Mouse (Mus musculus) liver, adult 2 months (tissue): ENCODE measurements around the gene Rufy1.

ENCODE experiments used
- CTCF ChIP-seq: fragments of 200-500 bp; IDR thresholded peaks from 2 replicates; pipeline ENCODE4 v1.5.1; 2011; ENCODE audit warnings: low read depth, low read length, control low read depth
- POLR2A ChIP-seq: fragments of 200-500 bp; IDR thresholded peaks from 2 replicates; pipeline ENCODE4 v1.6.1; 2011; ENCODE audit warnings: low read length, control low read depth; ENCODE audit not compliant: insufficient read depth; ENCODE audit errors: extremely low read depth

DNA sequence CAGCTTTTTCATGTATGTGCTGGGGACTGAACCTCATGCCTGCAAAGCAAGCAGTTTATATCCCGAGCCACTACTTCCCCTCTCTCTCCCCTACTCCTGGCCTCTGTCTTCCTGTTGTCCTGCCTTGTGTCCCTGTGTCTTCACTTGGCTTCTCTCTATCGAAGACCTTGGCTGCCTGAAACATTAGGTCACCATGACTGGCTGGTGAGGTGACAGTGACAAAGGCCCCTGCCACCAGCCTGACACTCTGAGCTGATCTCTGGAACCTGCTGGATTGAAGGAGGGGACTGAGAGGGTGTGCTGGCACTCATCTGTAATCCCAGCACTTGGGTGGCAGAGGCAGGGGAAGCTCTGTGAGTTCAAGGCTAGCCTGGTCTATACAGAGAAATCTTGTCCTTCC, 13.1 kb downstream of the Rufy1 start:
- no peak for TF ChIP-seq CTCF
- TF ChIP-seq POLR2A, result no peak
